26 mouse cellular contexts compared by ENCODE assay signal in the genomic region with DNA sequence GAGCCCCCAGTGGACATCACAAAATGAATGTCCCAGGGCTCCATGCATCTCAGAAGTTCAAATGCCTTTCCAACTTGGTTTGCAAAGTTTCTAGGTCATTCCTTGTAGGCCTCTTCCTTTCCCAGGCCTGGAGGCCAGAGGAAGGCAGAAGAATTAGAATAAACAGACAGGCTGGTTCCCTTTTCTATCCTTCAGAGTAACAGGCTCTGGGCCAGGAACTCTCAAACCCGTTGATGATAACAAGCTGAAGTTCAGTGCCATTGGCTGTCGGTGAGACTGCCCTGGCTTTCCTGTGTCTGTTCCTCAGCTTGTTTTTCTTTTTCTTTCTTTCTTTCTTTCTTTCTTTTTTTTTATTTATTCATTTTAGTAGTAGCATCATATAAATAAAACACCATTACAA.
DNase-seq lines count a peak whose midpoint lies in the region; ATAC-seq and TF ChIP-seq lines count a peak whose summit lies in the region.
"Had no signal": no experiment of that assay in that cellular context is flagged by ENCODE, and none has a peak within 500 bp of the region (broad histone marks: within the 10 kb centered on the region; RNA-seq: fewer than 3 reads in every experiment).

No protein-coding gene starts in this region.

- H3K4me3 ChIP-seq in heart, adult 2 months = no peak overlapping the region
- no peak overlapping the region for H3K4me3 ChIP-seq in layer of hippocampus, adult 2 months
- H3K4me3 ChIP-seq in liver, adult 2 months (ENCODE audit: insufficient read depth, low read depth, low read length) = no peak overlapping the region
- no peak overlapping the region for H3K4me3 ChIP-seq in liver, postnatal 0 days (ENCODE audit: low read depth, low read length)
- H3K4me3 ChIP-seq: embryonic facial prominence, embryonic 10.5 days; embryonic facial prominence, embryonic 12.5 days; forebrain, embryonic 13.5 days; forebrain, embryonic 15.5 days had no signal

- no peak overlapping the region for H3K27ac ChIP-seq in heart, adult 2 months
- H3K27ac ChIP-seq in layer of hippocampus, adult 2 months = peak overlapping the region; percentile 84
- H3K27ac ChIP-seq in liver, adult 2 months (replicated peaks; ENCODE audit: insufficient read depth, low read depth, low read length) = no peak overlapping the region
- H3K27ac ChIP-seq in liver, postnatal 0 days (ENCODE audit: low read depth) = no peak overlapping the region
- H3K27ac ChIP-seq: embryonic facial prominence, embryonic 10.5 days; embryonic facial prominence, embryonic 12.5 days; forebrain, embryonic 13.5 days; forebrain, embryonic 15.5 days had no signal

- peaks cover 6% of the 10 kb centered on the region; the same call in 1 of the 2 replicates for H3K4me1 ChIP-seq in heart, adult 2 months (ENCODE audit: control insufficient read depth, insufficient read depth, low read length)
- H3K4me1 ChIP-seq in liver, adult 2 months (ENCODE audit: control insufficient read depth, insufficient read depth, low read length) = no peaks in the 10 kb centered on the region
- H3K4me1 ChIP-seq in liver, postnatal 0 days (ENCODE audit: insufficient read depth) = no peaks in the 10 kb centered on the region
- H3K4me1 ChIP-seq: embryonic facial prominence, embryonic 12.5 days had no signal

- no peaks in the 10 kb centered on the region for H3K27me3 ChIP-seq in heart, adult 2 months (ENCODE audit: control insufficient read depth, insufficient read depth, low read length)
- H3K27me3 ChIP-seq in liver, adult 2 months (ENCODE audit: control insufficient read depth, insufficient read depth, low read length) = no peaks in the 10 kb centered on the region
- no peaks in the 10 kb centered on the region for H3K27me3 ChIP-seq in liver, postnatal 0 days (ENCODE audit: insufficient read depth, low read length)
- H3K27me3 ChIP-seq: CH12.LX; embryonic facial prominence, embryonic 12.5 days; forebrain, embryonic 13.5 days; forebrain, embryonic 15.5 days had no signal

- TF ChIP-seq CTCF in heart, adult 2 months (IDR thresholded peaks at IDR 0.05) = no peak
- no peak for TF ChIP-seq CTCF in layer of hippocampus, adult 2 months (conservative IDR thresholded peaks at IDR 0.05)
- TF ChIP-seq CTCF in liver, adult 2 months (IDR thresholded peaks at IDR 0.05; ENCODE audit: low read depth, low read length) = no peak
- TF ChIP-seq CTCF in liver, postnatal 0 days (IDR thresholded peaks at IDR 0.05; ENCODE audit: low read depth) = no peak

- no peak for TF ChIP-seq EP300 in heart, adult 2 months (IDR thresholded peaks at IDR 0.05; ENCODE audit: insufficient read depth, low read depth, low read length)
- no peak for TF ChIP-seq EP300 in liver, postnatal 0 days (IDR thresholded peaks at IDR 0.05; ENCODE audit: low read depth)

- no peak for ATAC-seq in liver, postnatal 0 days
- ATAC-seq: activated CD4-positive, CD25-positive, alpha-beta regulatory T cell, adult 4 months; CD4-positive, CD25-positive, alpha-beta regulatory T cell, adult 4 months; forebrain, embryonic 13.5 days; forebrain, embryonic 15.5 days; Patski had no signal

- intact Hi-C loops in heart, postnatal 10 days (cut with DNase I) = no loop called here
- intact Hi-C loops in heart, adult 2 months (cut with DNase I) = no loop called here

- H3K9me3 ChIP-seq in liver, postnatal 0 days (ENCODE audit: low read length) = no peaks in the 10 kb centered on the region
- H3K9me3 ChIP-seq: embryonic facial prominence, embryonic 10.5 days; embryonic facial prominence, embryonic 12.5 days; forebrain, embryonic 15.5 days had no signal

- H3K79me2 ChIP-seq in heart, adult 2 months (replicated peaks; ENCODE audit: control insufficient read depth, insufficient read depth, low read length) = no peaks in the 10 kb centered on the region
- no peaks in the 10 kb centered on the region for H3K79me2 ChIP-seq in liver, adult 2 months (ENCODE audit: control insufficient read depth, insufficient read depth, low read length)

- no peak overlapping the region for H3K9ac ChIP-seq in heart, adult 2 months (ENCODE audit: low read depth, low read length)
- no peak overlapping the region for H3K9ac ChIP-seq in liver, adult 2 months (ENCODE audit: low read depth, low read length)
- no peak overlapping the region for H3K9ac ChIP-seq in liver, postnatal 0 days (replicated peaks)
- H3K9ac ChIP-seq: embryonic facial prominence, embryonic 12.5 days; forebrain, embryonic 13.5 days; forebrain, embryonic 15.5 days had no signal

- no peak for TF ChIP-seq POLR2A in heart, adult 2 months (IDR thresholded peaks at IDR 0.05; ENCODE audit: insufficient read depth, low read depth, low read length)
- no peak for TF ChIP-seq POLR2A in liver, adult 2 months (IDR thresholded peaks at IDR 0.05; ENCODE audit: extremely low read depth, insufficient read depth, low read length)

- DNase-seq in heart, postnatal 10 days = peak; percentile 22 to 42
- DNase-seq in heart, adult 2 months = no peak
- DNase-seq in layer of hippocampus, adult 2 months (ENCODE audit: low spot score in 2 of 2) = peak in 1 of 2 experiments; percentile 52
- DNase-seq in layer of hippocampus, adult 9-10 months (ENCODE audit: low spot score) = no peak
- DNase-seq in liver, adult 2 months (ENCODE audit: extremely low read depth, low read depth, low spot score) = peak; percentile 9
- no peak for DNase-seq in liver, postnatal 0 days
- peak; percentile 50 to 54 for DNase-seq in right cerebral cortex, postnatal 10 days (ENCODE audit: low spot score in 2 of 2)
- DNase-seq in right cerebral cortex, postnatal 14 days = no peak
- DNase-seq: adrenal gland, adult 8-10 months; adrenal gland, postnatal 14 days; adrenal gland, postnatal 36 days; B cell, adult 2 months; cerebellum, adult 11 months; cerebellum, adult 18-20 months; cerebellum, adult 8-10 months; cerebellum, adult 9-11 months; cerebellum, postnatal 14 days had no signal

- no peak overlapping the region for H3K4me2 ChIP-seq in liver, postnatal 0 days (ENCODE audit: low read depth, low read length)
- H3K4me2 ChIP-seq: embryonic facial prominence, embryonic 12.5 days; forebrain, embryonic 13.5 days; forebrain, embryonic 15.5 days had no signal

- H3K36me3 ChIP-seq in heart, adult 2 months (ENCODE audit: control insufficient read depth, insufficient read depth, low read length) = no peaks in the 10 kb centered on the region
- no peaks in the 10 kb centered on the region for H3K36me3 ChIP-seq in liver, adult 2 months (ENCODE audit: control insufficient read depth, insufficient read depth, low read length)
- H3K36me3 ChIP-seq in liver, postnatal 0 days (replicated peaks; ENCODE audit: insufficient read depth, low read length) = no peaks in the 10 kb centered on the region
- H3K36me3 ChIP-seq: embryonic facial prominence, embryonic 10.5 days; embryonic facial prominence, embryonic 12.5 days; forebrain, embryonic 15.5 days; G1E had no signal

- WGBS in heart, adult 2 months = 8% methylated on average over 2 of the region's 2 CpGs
- 41% methylated on average over 2 of the region's 2 CpGs for WGBS in liver, adult 2 months
- 36% methylated on average over 2 of the region's 2 CpGs for WGBS in liver, postnatal 0 days (ENCODE audit: insufficient replicate concordance)

Comparison
In these comparisons a context has a peak if more than half of its experiments do, and no peak if none do; other contexts are left out.
1. DNase-seq: peak in heart, postnatal 10 days (2 of 2), liver, adult 2 months (single experiment) and right cerebral cortex, postnatal 10 days (2 of 2); none in heart, adult 2 months (0 of 2), layer of hippocampus, adult 9-10 months (single experiment), liver, postnatal 0 days (single experiment) and right cerebral cortex, postnatal 14 days (single experiment).